Mouse (Mus musculus) liver, embryonic 14.5 days (tissue): ENCODE results near the gene Tap1. TPM values are rescaled to one million over a fixed set of nuclear protein-coding genes. Genes with fewer than 3 reads are reported as not detected.

Experiments
- ATAC-seq: fragments of 200-750 bp; cut with Nextera tagmentation; 2 replicates; pipeline ENCODE4 v1.8.0; 2017; ENCODE audit warnings: moderate number of reproducible peaks, mild to moderate bottlenecking, moderate library complexity; ENCODE audit not compliant: insufficient read depth
- DNase-seq, 3 experiments: peaks; one replicate each; pipeline ENCODE4 v3.0.0-alpha.2; 2012 to 2013; ENCODE audit warnings: low read depth in 3 of 3, low spot score in 3 of 3
- H3K27ac ChIP-seq: fragments of 300-500 bp; sonication (generic); 2 replicates; pipeline ENCODE4 v1.5.1; 2014; ENCODE audit warnings: moderate library complexity, mild to moderate bottlenecking, control low read depth, inconsistent platforms
- H3K27me3 ChIP-seq: fragments of 300-500 bp; sonication (generic); 2 replicates; pipeline ENCODE4 v1.6.1; 2014; ENCODE audit warnings: mild to moderate bottlenecking, low read length, moderate library complexity; ENCODE audit not compliant: control insufficient read depth, insufficient read depth
- H3K36me3 ChIP-seq: fragments of 300-500 bp; sonication (generic); replicated peaks from 2 replicates; pipeline ENCODE4 v1.6.1; 2014; ENCODE audit warnings: low read depth; ENCODE audit not compliant: control insufficient read depth, insufficient read depth
- H3K4me1 ChIP-seq, 2 experiments: fragments of 200-500 bp in 1 of 2; fragments of 300-500 bp in 1 of 2; sonication (generic) in 1 of 2; replicated peaks; 2 replicates each; pipeline ENCODE4 v1.6.1; 2012 to 2014; ENCODE audit warnings: antibody characterized with exemption in 1 of 2, inconsistent platforms in 1 of 2, low read length in 1 of 2; ENCODE audit not compliant: control insufficient read depth in 2 of 2, insufficient read depth in 2 of 2
- H3K4me2 ChIP-seq: fragments of 300-500 bp; sonication (generic); 2 replicates; pipeline ENCODE4 v1.6.1; 2014; ENCODE audit warnings: low read depth, mild to moderate bottlenecking, control low read depth, moderate library complexity
- H3K4me3 ChIP-seq, 2 experiments: fragments of 200-500 bp in 1 of 2; fragments of 300-500 bp in 1 of 2; sonication (generic) in 1 of 2; 2 replicates each; pipeline ENCODE4 v1.5.1; 2012 to 2014; ENCODE audit warnings: low read depth in 2 of 2, low read length in 2 of 2, mild to moderate bottlenecking in 2 of 2, control low read depth in 1 of 2, inconsistent platforms in 1 of 2, moderate library complexity in 1 of 2; ENCODE audit not compliant: insufficient read depth in 1 of 2
- H3K9ac ChIP-seq: fragments of 300-500 bp; sonication (generic); replicated peaks from 2 replicates; pipeline ENCODE4 v1.6.1; 2014; ENCODE audit warnings: mild to moderate bottlenecking, control low read depth, moderate library complexity
- H3K9me3 ChIP-seq: fragments of 300-500 bp; sonication (generic); 2 replicates; pipeline ENCODE4 v1.6.1; 2016; ENCODE audit warnings: low read length, mixed read lengths; ENCODE audit not compliant: control insufficient read depth
- CTCF ChIP-seq: IDR thresholded peaks from 2 replicates; pipeline ENCODE4 v1.5.1; 2016; ENCODE audit warnings: antibody characterized with exemption, low read depth, control low read depth
- EP300 ChIP-seq: IDR thresholded peaks from 2 replicates; pipeline ENCODE4 v1.6.1; 2016; ENCODE audit warnings: antibody characterized with exemption, low read depth
- WGBS: fragments of 180-500 bp; shearing (Covaris S2); extraction: QIAGEN DNeasy Blood & Tissue Kit; methylation state at CpG from one replicate; pipeline ENCODE4 v1.1.7; 2014; ENCODE audit not compliant: insufficient replicate concordance; 5-methylcytosine and 5-hydroxymethylcytosine counted together
- polyA plus RNA-seq, 2 experiments: library from polyadenylated mRNA; depleted of rRNA in 1 of 2; stranded (reverse) in 1 of 2; unstranded in 1 of 2; fragments of >200 nt; fragmentation: Nextera tagmentation in 1 of 2; extraction: Ambion mirVana in 1 of 2; gene quantifications; 2 replicates each; pipeline versions ENCODE4 v1.2.1 to v1.2.3; 2012 to 2014

The Tap1 gene
- polyA plus RNA-seq, 2 experiments: 1.9 to 2.5 TPM

DNA sequence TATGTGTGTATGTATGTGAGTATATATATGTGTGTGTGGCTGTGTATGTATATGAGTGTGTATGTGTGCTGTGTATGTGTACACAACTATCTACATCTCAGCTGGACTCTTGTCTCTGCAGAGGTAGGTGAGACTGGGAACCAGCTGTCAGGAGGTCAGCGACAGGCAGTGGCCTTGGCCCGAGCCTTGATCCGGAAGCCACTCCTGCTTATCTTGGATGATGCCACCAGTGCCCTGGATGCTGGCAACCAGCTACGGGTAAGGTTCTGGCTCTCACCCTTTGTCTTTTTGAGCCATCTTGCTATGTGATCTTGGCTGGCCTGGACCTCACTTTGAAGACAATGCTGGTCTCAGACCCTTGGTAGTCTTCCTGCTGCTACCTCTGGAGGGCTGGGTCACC, 7.4 kb downstream of the Tap1 start:
- 63% methylated on average over 4 of the region's 4 CpGs for WGBS

GRCm38 (mm10) chr17:34196491-34196890, 9.1 kb downstream of the Tap1 start:
- no peak overlapping the region for H3K4me2 ChIP-seq
- H3K4me3 ChIP-seq: no peak overlapping the region
- H3K27me3 ChIP-seq: peaks cover 34% of the 10 kb centered on the region
- 11% methylated on average over 12 of the region's 12 CpGs for WGBS
- H3K27ac ChIP-seq: no peak overlapping the region
- DNase-seq: no peak
- TF ChIP-seq EP300: no peak
- no peak for TF ChIP-seq CTCF
- H3K36me3 ChIP-seq: no peaks in the 10 kb centered on the region
- H3K4me1 ChIP-seq: no peaks in the 10 kb centered on the region
- 0 out of 2 replicates have a peak, but pooled peaks have one; percentile 18 for ATAC-seq
- no peak overlapping the region for H3K9ac ChIP-seq
- H3K9me3 ChIP-seq: no peaks in the 10 kb centered on the region

More for the DNA sequence above, 7.4 kb downstream of the Tap1 start:
- no peak overlapping the region for H3K27ac ChIP-seq
- no peaks in the 10 kb centered on the region for H3K36me3 ChIP-seq
- no peaks in the 10 kb centered on the region for H3K9me3 ChIP-seq
- H3K27me3 ChIP-seq: peaks cover 34% of the 10 kb centered on the region
- no peak overlapping the region for H3K9ac ChIP-seq
- no peak overlapping the region for H3K4me2 ChIP-seq
- ATAC-seq (no peak), DNase-seq (no peak)
- no peaks in the 10 kb centered on the region for H3K4me1 ChIP-seq
- TF ChIP-seq EP300 (no peak), CTCF (no peak)
- H3K4me3 ChIP-seq: no peak overlapping the region

DNA sequence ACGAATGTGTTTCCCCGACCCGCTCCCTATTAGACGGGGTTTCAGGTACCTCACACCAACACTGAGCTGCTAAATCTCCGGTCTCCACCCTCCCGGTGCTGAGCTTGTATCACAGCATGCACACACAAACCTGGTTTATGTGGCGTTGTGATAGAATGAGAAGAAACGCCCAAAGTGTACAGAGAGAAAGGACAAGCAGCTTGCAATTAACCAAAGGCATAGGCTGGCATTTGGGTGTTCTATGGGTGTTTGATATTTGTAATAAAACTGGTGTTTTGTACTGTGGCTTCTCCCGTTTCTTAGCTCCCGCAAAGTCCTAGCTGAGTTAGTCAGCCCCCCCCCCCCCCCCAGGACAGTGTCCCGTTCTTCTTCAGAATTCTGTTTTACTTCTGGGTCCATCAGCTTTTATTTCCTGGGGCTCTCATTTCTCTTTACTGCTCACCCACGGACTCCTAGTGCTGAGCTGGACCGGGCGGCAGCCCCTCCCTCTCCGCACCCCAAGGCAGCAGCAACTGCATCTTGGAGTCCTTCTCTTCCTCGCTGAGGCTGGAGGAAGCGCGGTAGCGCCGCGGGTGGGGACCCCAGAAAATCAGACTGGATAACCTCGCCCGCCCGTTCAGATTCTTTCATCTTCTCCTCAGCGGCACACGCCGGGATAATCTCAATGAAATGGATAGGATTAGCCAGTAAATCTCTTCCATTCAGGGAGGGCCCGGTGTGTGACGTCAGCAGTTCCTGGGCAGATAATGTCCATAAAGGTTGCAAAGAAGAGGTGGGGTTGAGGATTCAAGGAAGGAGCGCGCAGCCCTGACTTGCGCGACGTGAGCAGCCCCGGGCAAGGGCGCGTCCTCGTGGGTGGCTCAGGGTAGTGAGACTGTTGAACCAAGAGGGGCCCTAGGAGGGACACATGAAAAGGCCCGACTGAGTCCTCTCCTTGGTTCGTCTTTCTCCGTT, 9.9 kb downstream of the Tap1 start, which contains the start of gene Psmb8:
Psmb8 (plus strand) TSS at position 781 of the 954 bp plus-strand sequence.
- 3% methylated on average over 41 of the region's 41 CpGs for WGBS
- no peaks in the 10 kb centered on the region for H3K9me3 ChIP-seq
- H3K27me3 ChIP-seq: peaks cover 34% of the 10 kb centered on the region
- peak in 2 of 3 experiments; percentile 48 to 55 for DNase-seq
- ATAC-seq: no peak
- H3K4me3 ChIP-seq: peak within 1 kb of the TSS; percentile 28 to 52
- H3K36me3 ChIP-seq: no peaks in the 10 kb centered on the region
- H3K27ac ChIP-seq: no peak within 1 kb of the TSS
- no peaks in the 10 kb centered on the region for H3K4me1 ChIP-seq
- no peak for TF ChIP-seq EP300
- no peak for TF ChIP-seq CTCF
- H3K4me2 ChIP-seq: peak within 1 kb of the TSS; percentile 60
- 0 out of 2 replicates have a peak within 1 kb of the TSS, but pooled peaks have one; percentile 18 for H3K9ac ChIP-seq

GRCm38 (mm10) chr17:34197904-34198520, 10.7 kb downstream of the Tap1 start:
- TF ChIP-seq EP300 (no peak), CTCF (no peak)
- H3K4me1 ChIP-seq: no peaks in the 10 kb centered on the region
- peak overlapping the region; percentile 60 for H3K4me2 ChIP-seq
- DNase-seq (no peak), ATAC-seq (no peak)
- H3K27me3 ChIP-seq: peaks cover 34% of the 10 kb centered on the region
- H3K27ac ChIP-seq: no peak overlapping the region
- peak overlapping the region; percentile 28 to 52 for H3K4me3 ChIP-seq
- H3K36me3 ChIP-seq: no peaks in the 10 kb centered on the region
- 1% methylated on average over 32 of the region's 32 CpGs for WGBS
- no peaks in the 10 kb centered on the region for H3K9me3 ChIP-seq
- 0 out of 2 replicates have a peak overlapping the region, but pooled peaks have one; percentile 18 for H3K9ac ChIP-seq

GRCm38 (mm10) chr17:34198521-34198912, 11.2 kb downstream of the Tap1 start:
- WGBS: 10% methylated on average over 11 of the region's 11 CpGs
- Histone ChIP-seq H3K4me3 (peak overlapping the region; percentile 28 to 52), H3K4me1 (no peaks in the 10 kb centered on the region), H3K27me3 (peaks cover 32% of the 10 kb centered on the region), H3K36me3 (no peaks in the 10 kb centered on the region), H3K4me2 (peak overlapping the region; percentile 60), H3K9ac (0 out of 2 replicates have a peak overlapping the region, but pooled peaks have one; percentile 18), H3K27ac (no peak overlapping the region), H3K9me3 (no peaks in the 10 kb centered on the region)
- DNase-seq (no peak), ATAC-seq (no peak)
- TF ChIP-seq CTCF (no peak), EP300 (no peak)
